Mouse (Mus musculus) brain, embryonic 14.5 days (tissue): ENCODE measurements around the gene Pex11g. TPM values are rescaled to one million over a fixed set of nuclear protein-coding genes. Genes with fewer than 3 reads are reported as not detected.

ENCODE experiments used
- DNase-seq: peaks from one replicate; pipeline ENCODE4 v3.0.0-alpha.2; 2011; ENCODE audit warnings: low read depth
- CTCF ChIP-seq: fragments of 200-500 bp; IDR thresholded peaks from 2 replicates; pipeline ENCODE4 v1.5.1; 2012; ENCODE audit warnings: inconsistent platforms, mild to moderate bottlenecking, moderate library complexity, borderline replicate concordance; ENCODE audit not compliant: insufficient read depth, insufficient read length; ENCODE audit errors: extremely low read depth
- POLR2A ChIP-seq: fragments of 200-500 bp; IDR thresholded peaks from 2 replicates; pipeline ENCODE4 v1.6.1; 2012; ENCODE audit warnings: mild to moderate bottlenecking, inconsistent platforms, borderline replicate concordance; ENCODE audit not compliant: poor library complexity, insufficient read depth, insufficient read length, severe bottlenecking; ENCODE audit errors: extremely low read depth
- polyA plus RNA-seq: library from polyadenylated mRNA; depleted of rRNA; stranded (reverse); fragments of >200 nt; gene quantifications from 2 replicates; pipeline ENCODE4 v1.2.3, GENCODE M21; 2012; rRNA removed

Gene Pex11g
- 4.3 and 4.9 TPM in 2 replicates for polyA plus RNA-seq

GRCm38 (mm10) chr8:3467006-3467885 is at the start of gene Pex11g:
Gene Pex11g, minus strand, starts transcription at chr8:3467680.
- peak; percentile 97 for DNase-seq
- TF ChIP-seq CTCF = no peak
- TF ChIP-seq POLR2A = peak; percentile 42; the same call in 1 of the 2 replicates

- TF ChIP-seq CTCF (no peak), POLR2A (no peak)
- DNase-seq = no peak
Measured at GRCm38 (mm10) chr8:3517117-3517495, 49.6 kb upstream of the Pex11g start.

- peak; percentile 97 for DNase-seq
- TF ChIP-seq CTCF (no peak), POLR2A (peak; percentile 28; the same call in 1 of the 2 replicates)
Measured at GRCm38 (mm10) chr8:3516450-3517116, 49.1 kb upstream of the Pex11g start.

GRCm38 (mm10) chr8:3515771-3516417 is 48.4 kb upstream of the Pex11g start:
- TF ChIP-seq CTCF = no peak
- TF ChIP-seq POLR2A = no peak
- peak; percentile 65 for DNase-seq

GRCm38 (mm10) chr8:3515260-3515671 is 47.8 kb upstream of the Pex11g start, which contains the start of gene Pnpla6:
Gene Pnpla6, plus strand, starts transcription at chr8:3515384.
- TF ChIP-seq CTCF (no peak), POLR2A (peak; percentile 47; the same call in 1 of the 2 replicates)
- peak; percentile 94 for DNase-seq

GRCm38 (mm10) chr8:3514681-3515247 is 47.3 kb upstream of the Pex11g start:
- peak; percentile 5 for DNase-seq
- TF ChIP-seq CTCF (no peak), POLR2A (no peak)

GRCm38 (mm10) chr8:3507979-3508754 is 40.7 kb upstream of the Pex11g start:
- DNase-seq = no peak
- TF ChIP-seq CTCF (no peak), POLR2A (no peak)

- TF ChIP-seq POLR2A = no peak
- TF ChIP-seq CTCF = no peak
- DNase-seq = no peak
Measured at GRCm38 (mm10) chr8:3502217-3502616, 34.7 kb upstream of the Pex11g start.

- TF ChIP-seq CTCF (0 out of 2 replicates have a peak, but pooled peaks have one; percentile 1), POLR2A (peak; percentile 86)
- peak; percentile 99 for DNase-seq
Measured at GRCm38 (mm10) chr8:3500235-3501090, 33.0 kb upstream of the Pex11g start, which contains the start of gene Mcoln1. Gene Mcoln1, plus strand, starts transcription at chr8:3500457.
